ENCODE assay signal across 11 mouse cellular contexts in the genomic region with DNA sequence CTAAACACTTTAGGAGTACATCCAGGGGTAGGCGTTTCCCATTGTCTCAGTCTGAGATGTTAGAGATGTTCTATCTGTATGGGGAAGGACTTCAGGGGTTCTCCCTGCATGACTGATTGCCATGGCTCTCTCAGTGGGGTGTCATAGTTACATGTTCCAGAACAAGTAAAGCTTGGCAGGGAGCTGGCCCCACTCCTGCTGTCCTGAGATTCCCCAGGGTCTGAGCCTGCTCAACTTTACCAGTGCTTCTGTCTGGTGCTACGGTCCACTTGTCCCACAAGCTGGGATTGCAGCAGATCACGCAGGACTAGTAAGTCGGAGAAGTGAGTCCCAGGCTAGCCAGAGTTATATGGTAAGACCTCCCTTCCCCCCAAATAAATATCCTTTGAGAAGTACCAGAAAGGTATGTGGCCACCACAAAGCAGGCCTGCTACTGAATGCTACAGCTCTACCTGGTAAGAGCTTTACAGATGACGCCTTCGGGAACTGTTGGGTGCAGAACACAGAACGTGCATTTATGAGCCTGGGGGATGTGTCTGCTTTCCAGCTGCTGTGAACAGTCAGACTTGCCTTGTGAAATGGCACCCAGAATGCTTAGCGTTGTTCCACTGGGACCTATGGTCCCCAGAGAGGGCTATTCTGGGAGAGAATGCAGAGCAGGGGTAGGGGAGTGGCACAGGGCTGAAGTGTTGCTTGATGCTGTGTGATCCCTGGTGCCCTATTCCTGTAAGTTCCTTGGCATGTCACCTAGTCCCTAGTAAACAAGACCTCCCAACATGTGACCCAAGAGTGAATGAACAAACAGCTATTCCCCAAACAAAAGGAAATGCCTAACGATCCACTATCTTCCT.
A peak's percentile ranks its signal among the peaks of the same experiment; 100 is the strongest.
DNase-seq lines count a peak whose midpoint lies in the region; ATAC-seq and TF ChIP-seq lines count a peak whose summit lies in the region.
"Had no signal": no experiment of that assay in that cellular context is flagged by ENCODE, and none has a peak within 500 bp of the region (broad histone marks: within the 10 kb centered on the region; RNA-seq: fewer than 3 reads in every experiment).

No protein-coding gene starts in this region.

- no peak for TF ChIP-seq CTCF in cerebellum, adult 2 months (IDR thresholded peaks at IDR 0.05; ENCODE audit: borderline replicate concordance, insufficient read depth, low read depth, low read length)
- no peak for TF ChIP-seq CTCF in liver, postnatal 0 days (IDR thresholded peaks at IDR 0.05; ENCODE audit: low read depth)
- no peak for TF ChIP-seq CTCF in spleen, adult 2 months (IDR thresholded peaks at IDR 0.05; ENCODE audit: extremely low read depth, insufficient read depth, insufficient read length, insufficient replicate concordance)

- no peak for TF ChIP-seq EP300 in liver, postnatal 0 days (IDR thresholded peaks at IDR 0.05; ENCODE audit: low read depth)

- no peaks in the 10 kb centered on the region for H3K36me3 ChIP-seq in liver, postnatal 0 days (replicated peaks; ENCODE audit: insufficient read depth, low read length)
- H3K36me3 ChIP-seq in spleen, adult 2 months (ENCODE audit: control insufficient read depth, insufficient read depth, low read length), result no peaks in the 10 kb centered on the region
- H3K36me3 ChIP-seq: liver, embryonic 12.5 days had no signal

- H3K4me3 ChIP-seq in cerebellum, adult 2 months (replicated peaks; ENCODE audit: insufficient read depth, low read depth, low read length), result no peak overlapping the region
- H3K4me3 ChIP-seq in liver, postnatal 0 days (ENCODE audit: low read depth, low read length), result no peak overlapping the region
- H3K4me3 ChIP-seq in spleen, adult 2 months (ENCODE audit: extremely low read depth, insufficient read depth, insufficient read length), result no peak overlapping the region
- H3K4me3 ChIP-seq: liver, embryonic 12.5 days had no signal

- H3K4me1 ChIP-seq in cerebellum, adult 2 months (ENCODE audit: control insufficient read depth, insufficient read depth, low read length), result no peaks in the 10 kb centered on the region
- H3K4me1 ChIP-seq in liver, postnatal 0 days (ENCODE audit: insufficient read depth), result peaks cover 6% of the 10 kb centered on the region
- peaks cover 20% of the 10 kb centered on the region; the same call in 1 of the 2 replicates for H3K4me1 ChIP-seq in spleen, adult 2 months (ENCODE audit: control insufficient read depth, insufficient read depth, insufficient read length)

- H3K27me3 ChIP-seq in cerebellum, adult 2 months (ENCODE audit: control insufficient read depth, insufficient read depth, low read length), result no peaks in the 10 kb centered on the region
- no peaks in the 10 kb centered on the region for H3K27me3 ChIP-seq in liver, postnatal 0 days (ENCODE audit: insufficient read depth, low read length)
- H3K27me3 ChIP-seq in spleen, adult 2 months (ENCODE audit: control insufficient read depth, insufficient read depth, low read length), result no peaks in the 10 kb centered on the region
- H3K27me3 ChIP-seq: liver, embryonic 12.5 days had no signal

- no peak for ATAC-seq in liver, postnatal 0 days
- ATAC-seq in erythroid progenitor cell, adult 5-6 weeks (replicated peaks; ENCODE audit: low FRiP score, poor library complexity, severe bottlenecking), result no peak
- ATAC-seq: liver, embryonic 12.5 days had no signal

- DNase-seq in cerebellum, adult 2 months, result no peak
- DNase-seq in cerebellum, adult 8-10 months, result no peak
- DNase-seq in liver, postnatal 0 days, result peak; percentile 46
- DNase-seq in liver, result no peak
- DNase-seq in heart, postnatal 4 days, result peak; percentile 32
- peak in 1 of 2 experiments; percentile 56 for DNase-seq in spleen, adult 2 months (ENCODE audit: low read depth in 1 of 2, low spot score in 2 of 2)
- no peak for DNase-seq in cerebellum, adult 9-11 months
- DNase-seq: gastrocnemius, postnatal 36 days; kidney, postnatal 36 days had no signal

- no peak overlapping the region for H3K9ac ChIP-seq in liver, postnatal 0 days (replicated peaks)
- H3K9ac ChIP-seq: liver, embryonic 12.5 days had no signal

- peak overlapping the region; percentile 13; the same call in 1 of the 2 replicates for H3K27ac ChIP-seq in cerebellum, adult 2 months (ENCODE audit: insufficient read depth, low read length)
- H3K27ac ChIP-seq in liver, postnatal 0 days (ENCODE audit: low read depth), result no peak overlapping the region
- peak overlapping the region; percentile 12; the same call in 1 of the 2 replicates for H3K27ac ChIP-seq in spleen, adult 2 months (ENCODE audit: insufficient read depth, low read length)
- H3K27ac ChIP-seq: liver, embryonic 12.5 days had no signal

- no peak for TF ChIP-seq POLR2A in cerebellum, adult 2 months (IDR thresholded peaks at IDR 0.05; ENCODE audit: borderline replicate concordance, insufficient read depth, low read length)
- no peak for TF ChIP-seq POLR2A in spleen, adult 2 months (IDR thresholded peaks at IDR 0.05; ENCODE audit: low read depth, low read length)

- no peaks in the 10 kb centered on the region for H3K9me3 ChIP-seq in liver, postnatal 0 days (ENCODE audit: low read length)
- H3K9me3 ChIP-seq: liver, embryonic 12.5 days had no signal

- no peak overlapping the region for H3K4me2 ChIP-seq in liver, postnatal 0 days (ENCODE audit: low read depth, low read length)
- H3K4me2 ChIP-seq: liver, embryonic 12.5 days had no signal

- 62% methylated on average over 9 of the region's 9 CpGs for WGBS in cerebellum, adult 2 months
- WGBS in liver, postnatal 0 days (ENCODE audit: insufficient replicate concordance), result 75% methylated on average over 9 of the region's 9 CpGs
- WGBS in spleen, adult 2 months, result 66% methylated on average over 9 of the region's 9 CpGs

Comparison
In these comparisons a context has a peak if more than half of its experiments do, and no peak if none do; other contexts are left out.
1. DNase-seq: peak in liver, postnatal 0 days (single experiment) and heart, postnatal 4 days (single experiment); none in cerebellum, adult 2 months (0 of 2), cerebellum, adult 8-10 months (single experiment), liver (single experiment) and cerebellum, adult 9-11 months (single experiment).